Mouse (Mus musculus) testis, postnatal 14 days (tissue): Measurements from ENCODE around the gene Lsamp.
"Not testable (repeated sequence)": the region's sequence is repeated elsewhere in the genome, so short reads cannot be mapped to it uniquely, and the experiment has no call there.

Experiments used
- DNase-seq: peaks from one replicate; pipeline ENCODE4 v3.0.0; 2021; ENCODE audit warnings: low spot score

Gene Lsamp

GRCm38 (mm10) chr16:40491606-40492005, 507.4 kb downstream of the Lsamp start:
- DNase-seq, result no peak

- DNase-seq, result no peak
Measured at GRCm38 (mm10) chr16:40504262-40504960, 520.2 kb downstream of the Lsamp start.

- DNase-seq, result no peak
Measured at GRCm38 (mm10) chr16:40509146-40510030, 525.2 kb downstream of the Lsamp start.

GRCm38 (mm10) chr16:40536754-40537153, 552.6 kb downstream of the Lsamp start:
- DNase-seq, result no peak

GRCm38 (mm10) chr16:40549663-40550062, 565.5 kb downstream of the Lsamp start:
- DNase-seq, result no peak

GRCm38 (mm10) chr16:40555608-40556007, 571.4 kb downstream of the Lsamp start:
- DNase-seq, result no peak

GRCm38 (mm10) chr16:40557680-40558249, 573.6 kb downstream of the Lsamp start:
- no peak for DNase-seq

- no peak for DNase-seq
Measured at GRCm38 (mm10) chr16:40567431-40567941, 583.3 kb downstream of the Lsamp start.

GRCm38 (mm10) chr16:40572085-40572745, 588.1 kb downstream of the Lsamp start:
- no peak for DNase-seq

- no peak for DNase-seq
Measured at GRCm38 (mm10) chr16:40582076-40582475, 597.9 kb downstream of the Lsamp start.

- DNase-seq, result no peak
Measured at GRCm38 (mm10) chr16:40593161-40593560, 609.0 kb downstream of the Lsamp start.

GRCm38 (mm10) chr16:40601431-40602387, 617.5 kb downstream of the Lsamp start:
- no peak for DNase-seq

- DNase-seq, result no peak
Measured at GRCm38 (mm10) chr16:40607509-40607908, 623.3 kb downstream of the Lsamp start.

- not testable (repeated sequence) for DNase-seq
Measured at GRCm38 (mm10) chr16:40616697-40617096, 632.5 kb downstream of the Lsamp start.

GRCm38 (mm10) chr16:40621086-40621485, 636.9 kb downstream of the Lsamp start:
- not testable (repeated sequence) for DNase-seq

- DNase-seq, result no peak
Measured at GRCm38 (mm10) chr16:40627159-40627558, 643.0 kb downstream of the Lsamp start.

GRCm38 (mm10) chr16:40639621-40640371, 655.6 kb downstream of the Lsamp start:
- DNase-seq, result no peak

- no peak for DNase-seq
Measured at GRCm38 (mm10) chr16:40652800-40653199, 668.6 kb downstream of the Lsamp start.

- DNase-seq, result no peak
Measured at GRCm38 (mm10) chr16:40653508-40653907, 669.3 kb downstream of the Lsamp start.

GRCm38 (mm10) chr16:40656347-40656746, 672.2 kb downstream of the Lsamp start:
- DNase-seq, result no peak
